Mouse (Mus musculus) erythroblast, embryonic 14.5 days (primary cell): ENCODE data around the gene Usp3. TPM values are rescaled to one million over a fixed set of nuclear protein-coding genes. Genes with fewer than 3 reads are reported as not detected.
A peak's percentile ranks its signal among the peaks of the same experiment; 100 is the strongest.

Experiments
- H3K27me3 ChIP-seq: 2 replicates; pipeline ENCODE4 v1.6.1; 2012; ENCODE audit warnings: inconsistent platforms; ENCODE audit not compliant: control insufficient read depth
- H3K36me3 ChIP-seq: 2 replicates; pipeline ENCODE4 v1.6.1; 2012; ENCODE audit warnings: mild to moderate bottlenecking, inconsistent platforms; ENCODE audit not compliant: control insufficient read depth
- H3K4me1 ChIP-seq: 2 replicates; pipeline ENCODE4 v1.6.1; 2012; ENCODE audit warnings: inconsistent platforms; ENCODE audit not compliant: control insufficient read depth
- H3K4me3 ChIP-seq: replicated peaks from 2 replicates; pipeline ENCODE3; 2012; ENCODE audit warnings: moderate library complexity, mild to moderate bottlenecking, inconsistent platforms
- H3K9me3 ChIP-seq: 2 replicates; pipeline ENCODE4 v1.6.1; 2012; ENCODE audit warnings: low read length, inconsistent platforms, mixed read lengths; ENCODE audit not compliant: control insufficient read depth
- GATA1 ChIP-seq: IDR thresholded peaks from 2 replicates; pipeline ENCODE4 v1.6.1; 2012; ENCODE audit warnings: low read length, inconsistent platforms, mixed read lengths
- TAL1 ChIP-seq: IDR thresholded peaks from 3 replicates; pipeline ENCODE4 v1.6.1; 2012; ENCODE audit warnings: low read length, inconsistent platforms, mixed read lengths
- polyA plus RNA-seq: library from polyadenylated mRNA; stranded (reverse); fragments of >175 nt; gene quantifications from 2 replicates; pipeline ENCODE4 v1.2.3, GENCODE M21; 2012

Gene Usp3
- polyA plus RNA-seq, result 0.30 and 0.53 TPM in 2 replicates

- peaks cover 9% of the 10 kb centered on the region for H3K27me3 ChIP-seq
- H3K4me3 ChIP-seq, result peak within 1 kb of the TSS; percentile 94
- H3K36me3 ChIP-seq, result no peaks in the 10 kb centered on the region
- no peak for TF ChIP-seq GATA1
- no peak for TF ChIP-seq TAL1
- no peaks in the 10 kb centered on the region for H3K9me3 ChIP-seq
- H3K4me1 ChIP-seq, result peaks cover 30% of the 10 kb centered on the region
Measured at GRCm38 (mm10) chr9:66592708-66593612, at the start of gene Usp3. Usp3 (minus strand) TSS chr9:66593142.

- H3K4me3 ChIP-seq, result no peak overlapping the region
- TF ChIP-seq TAL1 (no peak), GATA1 (no peak)
- H3K27me3 ChIP-seq, result no peaks in the 10 kb centered on the region
- no peaks in the 10 kb centered on the region for H3K36me3 ChIP-seq
- H3K9me3 ChIP-seq, result no peaks in the 10 kb centered on the region
- H3K4me1 ChIP-seq, result no peaks in the 10 kb centered on the region
Measured at GRCm38 (mm10) chr9:66640491-66640890, 47.5 kb upstream of the Usp3 start.

- Histone ChIP-seq H3K4me3 (no peak overlapping the region), H3K36me3 (no peaks in the 10 kb centered on the region), H3K4me1 (no peaks in the 10 kb centered on the region), H3K27me3 (no peaks in the 10 kb centered on the region), H3K9me3 (no peaks in the 10 kb centered on the region)
- TF ChIP-seq GATA1 (no peak), TAL1 (no peak)
Measured at GRCm38 (mm10) chr9:66639626-66640025, 46.7 kb upstream of the Usp3 start.

- H3K4me1 ChIP-seq, result no peaks in the 10 kb centered on the region
- no peaks in the 10 kb centered on the region for H3K9me3 ChIP-seq
- TF ChIP-seq TAL1, result no peak
- TF ChIP-seq GATA1, result no peak
Measured at GRCm38 (mm10) chr9:66632441-66632840, 39.5 kb upstream of the Usp3 start.

GRCm38 (mm10) chr9:66630931-66631330 is 38.0 kb upstream of the Usp3 start:
- no peak for TF ChIP-seq TAL1
- TF ChIP-seq GATA1, result no peak
- Histone ChIP-seq H3K36me3 (no peaks in the 10 kb centered on the region), H3K27me3 (no peaks in the 10 kb centered on the region), H3K4me1 (no peaks in the 10 kb centered on the region), H3K9me3 (no peaks in the 10 kb centered on the region), H3K4me3 (no peak overlapping the region)

More at GRCm38 (mm10) chr9:66632441-66632840, 39.5 kb upstream of the Usp3 start:
- no peaks in the 10 kb centered on the region for H3K27me3 ChIP-seq
- H3K4me3 ChIP-seq, result no peak overlapping the region
- no peaks in the 10 kb centered on the region for H3K36me3 ChIP-seq

GRCm38 (mm10) chr9:66626661-66627060 is 33.7 kb upstream of the Usp3 start:
- H3K4me1 ChIP-seq, result no peaks in the 10 kb centered on the region

GRCm38 (mm10) chr9:66625974-66626530 is 33.1 kb upstream of the Usp3 start:
- no peak overlapping the region for H3K4me3 ChIP-seq
- H3K9me3 ChIP-seq, result no peaks in the 10 kb centered on the region
- H3K27me3 ChIP-seq, result no peaks in the 10 kb centered on the region; the same call in 1 of the 2 replicates
- peaks cover 4% of the 10 kb centered on the region for H3K4me1 ChIP-seq
- no peak for TF ChIP-seq GATA1
- no peak for TF ChIP-seq TAL1
- no peaks in the 10 kb centered on the region for H3K36me3 ChIP-seq

More at GRCm38 (mm10) chr9:66626661-66627060, 33.7 kb upstream of the Usp3 start:
- H3K27me3 ChIP-seq, result no peaks in the 10 kb centered on the region; the same call in 1 of the 2 replicates
- TF ChIP-seq TAL1, result no peak
- no peak for TF ChIP-seq GATA1
- no peaks in the 10 kb centered on the region for H3K9me3 ChIP-seq
- H3K36me3 ChIP-seq, result no peaks in the 10 kb centered on the region
- H3K4me3 ChIP-seq, result no peak overlapping the region

GRCm38 (mm10) chr9:66624873-66625272 is 31.9 kb upstream of the Usp3 start:
- no peak overlapping the region for H3K4me3 ChIP-seq
- TF ChIP-seq GATA1 (no peak), TAL1 (no peak)

GRCm38 (mm10) chr9:66623627-66624026 is 30.7 kb upstream of the Usp3 start:
- no peak overlapping the region for H3K4me3 ChIP-seq
- peaks cover 19% of the 10 kb centered on the region for H3K4me1 ChIP-seq
- H3K27me3 ChIP-seq, result no peaks in the 10 kb centered on the region; the same call in 1 of the 2 replicates
- H3K9me3 ChIP-seq, result no peaks in the 10 kb centered on the region
- no peaks in the 10 kb centered on the region for H3K36me3 ChIP-seq
- TF ChIP-seq TAL1, result no peak
- no peak for TF ChIP-seq GATA1

More at GRCm38 (mm10) chr9:66624873-66625272, 31.9 kb upstream of the Usp3 start:
- H3K27me3 ChIP-seq, result no peaks in the 10 kb centered on the region; the same call in 1 of the 2 replicates
- no peaks in the 10 kb centered on the region for H3K9me3 ChIP-seq
- H3K36me3 ChIP-seq, result no peaks in the 10 kb centered on the region
- H3K4me1 ChIP-seq, result peaks cover 16% of the 10 kb centered on the region
